Mouse (Mus musculus): ENCODE data around the gene Actr3.

Actr3 gene

GRCm38 (mm10) chr1:125455128-125455527, 19.6 kb upstream of the Actr3 start:
- TF ChIP-seq GATA4 (IDR thresholded peaks at IDR 0.05; ENCODE audit: insufficient replicate concordance, low read length): no peak

- no peak for TF ChIP-seq GATA4 (IDR thresholded peaks at IDR 0.05; ENCODE audit: insufficient replicate concordance, low read length)
Measured at GRCm38 (mm10) chr1:125450282-125451000, 14.9 kb upstream of the Actr3 start.

- TF ChIP-seq GATA4 (IDR thresholded peaks at IDR 0.05; ENCODE audit: insufficient replicate concordance, low read length): no peak
Measured at GRCm38 (mm10) chr1:125447926-125448325, 12.4 kb upstream of the Actr3 start.

GRCm38 (mm10) chr1:125441679-125442078, 6.2 kb upstream of the Actr3 start:
- no peak for TF ChIP-seq GATA4 (IDR thresholded peaks at IDR 0.05; ENCODE audit: insufficient replicate concordance, low read length)

GRCm38 (mm10) chr1:125441251-125441650, 5.7 kb upstream of the Actr3 start:
- no peak for TF ChIP-seq GATA4 (IDR thresholded peaks at IDR 0.05; ENCODE audit: insufficient replicate concordance, low read length)

GRCm38 (mm10) chr1:125439556-125439955, 4.0 kb upstream of the Actr3 start:
- no peak for TF ChIP-seq GATA4 (IDR thresholded peaks at IDR 0.05; ENCODE audit: insufficient replicate concordance, low read length)

GRCm38 (mm10) chr1:125438826-125439225, 3.3 kb upstream of the Actr3 start:
- TF ChIP-seq GATA4 (IDR thresholded peaks at IDR 0.05; ENCODE audit: insufficient replicate concordance, low read length): no peak

GRCm38 (mm10) chr1:125437927-125438326, 2.4 kb upstream of the Actr3 start:
- TF ChIP-seq GATA4 (IDR thresholded peaks at IDR 0.05; ENCODE audit: insufficient replicate concordance, low read length): no peak

GRCm38 (mm10) chr1:125437161-125437560, 1.6 kb upstream of the Actr3 start:
- no peak for TF ChIP-seq GATA4 (IDR thresholded peaks at IDR 0.05; ENCODE audit: insufficient replicate concordance, low read length)

GRCm38 (mm10) chr1:125435018-125435368, 534 bp downstream of the Actr3 start:
- no peak for TF ChIP-seq GATA4 (IDR thresholded peaks at IDR 0.05; ENCODE audit: insufficient replicate concordance, low read length)

- TF ChIP-seq GATA4 (IDR thresholded peaks at IDR 0.05; ENCODE audit: insufficient replicate concordance, low read length): no peak
Measured at GRCm38 (mm10) chr1:125434485-125435001, 984 bp downstream of the Actr3 start.

- TF ChIP-seq GATA4 (IDR thresholded peaks at IDR 0.05; ENCODE audit: insufficient replicate concordance, low read length): no peak
Measured at GRCm38 (mm10) chr1:125431286-125431685, 4.2 kb downstream of the Actr3 start.

GRCm38 (mm10) chr1:125430737-125431136, 4.8 kb downstream of the Actr3 start:
- no peak for TF ChIP-seq GATA4 (IDR thresholded peaks at IDR 0.05; ENCODE audit: insufficient replicate concordance, low read length)

- TF ChIP-seq GATA4 (IDR thresholded peaks at IDR 0.05; ENCODE audit: insufficient replicate concordance, low read length): no peak
Measured at GRCm38 (mm10) chr1:125429984-125430383, 5.5 kb downstream of the Actr3 start.

GRCm38 (mm10) chr1:125428315-125428714, 7.2 kb downstream of the Actr3 start:
- no peak for TF ChIP-seq GATA4 (IDR thresholded peaks at IDR 0.05; ENCODE audit: insufficient replicate concordance, low read length)

- TF ChIP-seq GATA4 (IDR thresholded peaks at IDR 0.05; ENCODE audit: insufficient replicate concordance, low read length): no peak
Measured at GRCm38 (mm10) chr1:125426387-125427045, 9.0 kb downstream of the Actr3 start.

Data from liver, adult (tissue).